Mouse (Mus musculus) lung, adult 18-20 months (tissue): ENCODE results near the gene Pdzph1.

Experiments used
- DNase-seq, 2 experiments: peaks; one replicate each; pipeline ENCODE4 v3.0.0; 2022; ENCODE audit warnings: mixed read lengths in 2 of 2

Gene Pdzph1

GRCm38 (mm10) chr17:58991275-58991674, at the start of gene Pdzph1:
Gene Pdzph1, minus strand, starts transcription at chr17:58991375.
- DNase-seq, result no peak

GRCm38 (mm10) chr17:59039754-59040153, 48.6 kb upstream of the Pdzph1 start:
- DNase-seq, result no peak

GRCm38 (mm10) chr17:59033445-59033844, 42.3 kb upstream of the Pdzph1 start:
- DNase-seq, result no peak

- DNase-seq, result no peak
Observed at GRCm38 (mm10) chr17:59026336-59026735, 35.2 kb upstream of the Pdzph1 start.

GRCm38 (mm10) chr17:59024502-59024901, 33.3 kb upstream of the Pdzph1 start:
- DNase-seq, result no peak

- no peak for DNase-seq
Observed at GRCm38 (mm10) chr17:59023971-59024370, 32.8 kb upstream of the Pdzph1 start.

- DNase-seq, result no peak
Observed at GRCm38 (mm10) chr17:59018666-59019065, 27.5 kb upstream of the Pdzph1 start.

- peak; percentile 78 to 83 for DNase-seq
Observed at GRCm38 (mm10) chr17:59013091-59013459, 21.9 kb upstream of the Pdzph1 start, which contains the start of gene Nudt12. Gene Nudt12, minus strand, starts transcription at chr17:59013372.

- DNase-seq, result peak in 1 of 2 experiments; percentile 5
Observed at GRCm38 (mm10) chr17:59012421-59013090, 21.4 kb upstream of the Pdzph1 start.

GRCm38 (mm10) chr17:59011546-59012307, 20.6 kb upstream of the Pdzph1 start:
- no peak for DNase-seq

- no peak for DNase-seq
Observed at GRCm38 (mm10) chr17:58973237-58973636, 17.9 kb downstream of the Pdzph1 start.

GRCm38 (mm10) chr17:58959905-58960304, 31.3 kb downstream of the Pdzph1 start:
- DNase-seq, result peak; percentile 1 to 5

- DNase-seq, result no peak
Observed at GRCm38 (mm10) chr17:58957055-58957454, 34.1 kb downstream of the Pdzph1 start.

GRCm38 (mm10) chr17:58943015-58943822, 48.0 kb downstream of the Pdzph1 start:
- DNase-seq, result no peak

- DNase-seq, result no peak
Observed at GRCm38 (mm10) chr17:58938598-58938997, 52.6 kb downstream of the Pdzph1 start.

- no peak for DNase-seq
Observed at GRCm38 (mm10) chr17:58937533-58937932, 53.6 kb downstream of the Pdzph1 start.

GRCm38 (mm10) chr17:58932983-58933280, 58.2 kb downstream of the Pdzph1 start:
- no peak for DNase-seq

- DNase-seq, result no peak
Observed at GRCm38 (mm10) chr17:58932279-58932982, 58.7 kb downstream of the Pdzph1 start.

GRCm38 (mm10) chr17:58924754-58925546, 66.2 kb downstream of the Pdzph1 start:
- no peak for DNase-seq

GRCm38 (mm10) chr17:58923901-58924476, 67.2 kb downstream of the Pdzph1 start:
- DNase-seq, result no peak

- no peak for DNase-seq
Observed at GRCm38 (mm10) chr17:58923316-58923866, 67.8 kb downstream of the Pdzph1 start.
